Mouse (Mus musculus) retina, adult 2 months (tissue): ENCODE measurements around the gene Guca2a.

Source experiments
- DNase-seq: peaks from one replicate; pipeline ENCODE4 v3.0.0-alpha.2; 2012; ENCODE audit warnings: low read depth, low spot score

Gene Guca2a

GRCm38 (mm10) chr4:119638656-119639055 lies 1.2 kb downstream of the Guca2a start:
- no peak for DNase-seq

- no peak for DNase-seq
Observed at GRCm38 (mm10) chr4:119642666-119643065, 5.2 kb downstream of the Guca2a start.

GRCm38 (mm10) chr4:119657011-119657410 lies 19.5 kb downstream of the Guca2a start:
- no peak for DNase-seq

- DNase-seq, result no peak
Observed at GRCm38 (mm10) chr4:119658246-119658645, 20.7 kb downstream of the Guca2a start.

- no peak for DNase-seq
Observed at GRCm38 (mm10) chr4:119658731-119659130, 21.2 kb downstream of the Guca2a start, which contains the start of gene Guca2b. Guca2b (minus strand) TSS chr4:119658954.

GRCm38 (mm10) chr4:119660007-119660406 lies 22.5 kb downstream of the Guca2a start:
- DNase-seq, result no peak

GRCm38 (mm10) chr4:119662151-119662550 lies 24.6 kb downstream of the Guca2a start:
- no peak for DNase-seq

GRCm38 (mm10) chr4:119662976-119663375 lies 25.5 kb downstream of the Guca2a start:
- DNase-seq, result no peak

GRCm38 (mm10) chr4:119663409-119664095 lies 26.0 kb downstream of the Guca2a start:
- no peak for DNase-seq

- DNase-seq, result no peak
Observed at GRCm38 (mm10) chr4:119665166-119665565, 27.7 kb downstream of the Guca2a start.

- no peak for DNase-seq
Observed at GRCm38 (mm10) chr4:119666116-119666515, 28.6 kb downstream of the Guca2a start.

GRCm38 (mm10) chr4:119667454-119667853 lies 29.9 kb downstream of the Guca2a start:
- peak; percentile 15 for DNase-seq

GRCm38 (mm10) chr4:119668185-119668584 lies 30.7 kb downstream of the Guca2a start:
- no peak for DNase-seq

- DNase-seq, result no peak
Observed at GRCm38 (mm10) chr4:119668596-119668995, 31.1 kb downstream of the Guca2a start.

GRCm38 (mm10) chr4:119669356-119670209 lies 32.1 kb downstream of the Guca2a start:
- no peak for DNase-seq

- DNase-seq, result no peak
Observed at GRCm38 (mm10) chr4:119670210-119670555, 32.7 kb downstream of the Guca2a start.

- no peak for DNase-seq
Observed at GRCm38 (mm10) chr4:119670736-119671135, 33.2 kb downstream of the Guca2a start.

- DNase-seq, result no peak
Observed at GRCm38 (mm10) chr4:119671164-119671563, 33.7 kb downstream of the Guca2a start.

GRCm38 (mm10) chr4:119672685-119673084 lies 35.2 kb downstream of the Guca2a start:
- DNase-seq, result no peak

GRCm38 (mm10) chr4:119682596-119682995 lies 45.1 kb downstream of the Guca2a start:
- no peak for DNase-seq

- DNase-seq, result no peak
Observed at GRCm38 (mm10) chr4:119685746-119686145, 48.2 kb downstream of the Guca2a start.
